Mouse (Mus musculus): ENCODE data around the gene Cmtm5.
A peak's percentile ranks its signal among the peaks of the same experiment; 100 is the strongest.

The Cmtm5 gene

GRCm38 (mm10) chr14:54935904-54936830 is at the start of gene Cmtm5:
Gene Cmtm5, plus strand, starts transcription at chr14:54936261.
- no peak for DNase-seq (ENCODE audit: extremely low spot score, low read depth, low spot score)

GRCm38 (mm10) chr14:54892200-54892599 is 43.9 kb upstream of the Cmtm5 start, which contains the start of gene Pabpn1:
Gene Pabpn1, plus strand, starts transcription at chr14:54892500.
- DNase-seq (ENCODE audit: extremely low spot score, low read depth, low spot score) = no peak

GRCm38 (mm10) chr14:54893651-54894181 is 42.3 kb upstream of the Cmtm5 start:
- DNase-seq (ENCODE audit: extremely low spot score, low read depth, low spot score) = peak; percentile 99

GRCm38 (mm10) chr14:54894296-54895151 is 41.5 kb upstream of the Cmtm5 start:
- DNase-seq (ENCODE audit: extremely low spot score, low read depth, low spot score) = no peak

DNA sequence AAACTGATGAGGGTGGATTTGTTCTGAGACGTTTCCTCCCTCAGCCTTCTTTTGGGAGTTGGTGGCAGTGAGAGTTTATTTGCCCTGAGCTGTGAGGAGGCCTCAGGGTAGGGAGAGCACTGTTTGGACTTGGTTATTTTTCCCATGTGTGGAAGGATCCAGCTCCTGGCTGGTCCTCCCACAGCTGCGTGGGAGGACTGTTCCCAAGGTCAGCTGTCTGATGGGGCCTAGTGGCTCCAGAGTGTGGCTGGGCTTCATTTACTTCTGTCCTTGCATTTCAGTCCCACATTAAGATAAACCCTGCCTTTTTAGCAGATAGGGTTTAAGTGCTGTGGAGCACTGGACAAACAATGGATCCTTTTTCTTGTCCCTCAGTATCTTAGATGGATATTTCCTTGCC is 38.6 kb upstream of the Cmtm5 start:
- DNase-seq (ENCODE audit: extremely low spot score, low read depth, low spot score) = no peak

- DNase-seq (ENCODE audit: extremely low spot score, low read depth, low spot score) = no peak
Measured at GRCm38 (mm10) chr14:54900383-54900782, 35.7 kb upstream of the Cmtm5 start.

DNA sequence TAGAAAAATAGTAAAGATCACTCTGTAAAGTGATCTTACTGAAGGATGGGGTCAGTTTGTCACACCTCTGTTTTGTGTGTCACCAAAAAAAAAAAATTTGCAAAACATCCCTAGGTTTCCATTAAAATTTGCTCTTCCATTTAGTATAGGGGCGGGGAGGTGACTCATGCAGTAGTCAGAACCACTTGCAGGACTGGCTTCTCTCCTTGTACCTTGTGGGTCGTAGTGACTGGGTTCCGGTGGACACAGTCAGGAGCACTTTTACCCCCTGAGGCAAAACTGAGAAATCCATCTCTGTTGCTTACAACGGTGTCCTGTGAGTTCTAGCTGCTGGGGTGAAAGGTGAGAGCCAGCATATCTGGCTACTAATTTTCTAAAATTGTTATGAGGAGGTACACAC is 32.4 kb upstream of the Cmtm5 start:
- no peak for DNase-seq (ENCODE audit: extremely low spot score, low read depth, low spot score)

DNA sequence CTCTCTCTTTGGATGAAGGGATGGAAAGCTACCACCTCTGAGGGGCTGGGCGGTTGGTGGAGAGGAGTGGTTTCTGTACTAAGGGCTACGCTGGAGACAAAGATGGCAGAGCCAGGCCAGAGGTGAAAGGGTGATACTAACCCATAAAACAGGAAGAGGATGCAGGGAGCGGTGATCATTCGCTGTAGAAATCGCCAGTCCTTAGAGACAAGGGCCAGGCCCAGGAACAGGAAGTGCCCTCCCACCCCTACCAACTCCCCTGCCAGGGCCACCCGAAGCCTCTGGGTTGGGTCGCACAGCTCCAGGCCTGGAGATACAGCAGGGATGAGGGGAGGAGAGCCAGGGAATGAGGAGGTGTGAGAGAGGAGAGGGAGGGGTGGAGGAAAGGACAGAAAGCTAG is 27.4 kb upstream of the Cmtm5 start:
- DNase-seq (ENCODE audit: extremely low spot score, low read depth, low spot score) = no peak

DNA sequence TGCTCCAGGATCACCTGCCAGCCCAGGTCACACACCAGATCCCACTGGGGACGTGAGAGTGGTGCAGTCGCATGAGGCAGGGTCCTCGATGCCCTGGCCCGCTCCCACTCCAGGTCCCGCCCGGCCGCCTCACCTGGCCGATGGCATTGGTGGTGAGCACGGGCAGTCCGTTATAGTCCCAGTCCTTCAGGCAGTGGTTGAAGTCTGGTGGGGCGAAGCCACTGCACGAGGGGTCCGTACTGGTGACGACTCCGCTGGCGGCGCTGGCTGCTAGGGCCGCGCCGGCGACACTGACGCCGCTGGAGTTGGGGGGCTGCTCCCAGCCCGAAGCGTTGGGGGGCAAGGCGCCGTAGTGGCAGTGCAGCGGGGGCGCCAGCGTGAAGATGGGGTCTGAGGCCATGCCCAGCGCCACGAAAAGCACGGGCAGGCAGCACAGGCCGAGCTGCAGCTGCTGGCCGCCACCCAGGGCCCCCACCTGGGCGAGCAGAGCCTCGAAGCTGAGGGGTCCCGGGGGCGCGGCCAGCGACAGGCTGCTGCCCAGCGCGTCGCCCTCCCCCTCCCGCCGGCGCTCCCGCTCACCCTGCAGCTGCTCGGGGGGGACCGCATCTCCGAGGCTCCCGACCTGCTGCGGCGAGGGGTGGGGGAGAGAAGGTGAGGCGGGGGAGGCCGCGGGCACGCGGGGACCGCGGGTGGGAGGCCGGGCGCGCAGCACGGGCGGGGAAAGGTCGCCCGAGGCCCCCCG is 23.8 kb upstream of the Cmtm5 start:
- no peak for DNase-seq (ENCODE audit: extremely low spot score, low read depth, low spot score)

DNA sequence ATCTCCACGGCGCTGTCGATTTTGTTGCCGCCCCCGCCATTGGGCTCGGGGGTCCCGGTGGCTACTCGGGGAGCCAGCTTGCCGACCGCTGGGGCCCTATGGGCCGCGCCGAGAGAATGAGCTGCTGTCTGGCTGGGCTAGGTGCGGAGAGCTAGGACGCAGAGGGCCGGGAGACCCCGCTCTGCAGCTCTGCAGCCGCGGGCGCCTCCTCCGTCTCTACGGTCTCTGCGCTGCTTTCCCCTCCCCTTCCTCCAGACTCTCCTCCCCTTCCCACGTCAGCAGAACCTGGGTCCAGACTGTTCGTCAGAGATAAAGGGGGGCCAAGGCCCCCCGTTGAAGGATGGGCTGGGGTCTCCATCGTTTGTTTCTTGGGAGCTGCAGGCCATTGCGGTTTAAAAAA is 23.2 kb upstream of the Cmtm5 start, which contains the start of gene Slc22a17:
Gene Slc22a17 (minus strand): TSS at position 247 of the 400 bp plus-strand sequence.
- DNase-seq (ENCODE audit: extremely low spot score, low read depth, low spot score) = no peak

DNA sequence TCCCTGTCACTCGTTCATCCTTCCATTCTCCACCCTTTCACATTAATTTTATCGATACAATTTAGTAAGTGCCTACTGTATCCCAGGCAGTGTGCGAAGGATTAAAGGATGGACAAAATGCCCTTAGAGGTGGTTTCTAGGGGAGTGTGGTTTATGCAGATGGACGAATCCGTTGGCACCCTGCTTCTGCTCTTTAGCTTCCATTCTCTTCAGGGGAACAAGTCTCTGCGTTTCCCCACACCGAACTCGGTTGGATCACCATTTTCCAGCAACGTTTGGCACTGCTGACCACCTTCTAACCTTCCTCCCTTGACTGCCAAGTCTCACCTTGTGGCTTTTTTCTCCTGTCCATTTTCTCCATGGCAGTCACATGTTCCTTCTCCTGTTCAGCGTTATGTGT is 22.7 kb upstream of the Cmtm5 start:
- no peak for DNase-seq (ENCODE audit: extremely low spot score, low read depth, low spot score)

- no peak for DNase-seq (ENCODE audit: extremely low spot score, low read depth, low spot score)
Measured at GRCm38 (mm10) chr14:54920076-54920685, 15.9 kb upstream of the Cmtm5 start.

DNA sequence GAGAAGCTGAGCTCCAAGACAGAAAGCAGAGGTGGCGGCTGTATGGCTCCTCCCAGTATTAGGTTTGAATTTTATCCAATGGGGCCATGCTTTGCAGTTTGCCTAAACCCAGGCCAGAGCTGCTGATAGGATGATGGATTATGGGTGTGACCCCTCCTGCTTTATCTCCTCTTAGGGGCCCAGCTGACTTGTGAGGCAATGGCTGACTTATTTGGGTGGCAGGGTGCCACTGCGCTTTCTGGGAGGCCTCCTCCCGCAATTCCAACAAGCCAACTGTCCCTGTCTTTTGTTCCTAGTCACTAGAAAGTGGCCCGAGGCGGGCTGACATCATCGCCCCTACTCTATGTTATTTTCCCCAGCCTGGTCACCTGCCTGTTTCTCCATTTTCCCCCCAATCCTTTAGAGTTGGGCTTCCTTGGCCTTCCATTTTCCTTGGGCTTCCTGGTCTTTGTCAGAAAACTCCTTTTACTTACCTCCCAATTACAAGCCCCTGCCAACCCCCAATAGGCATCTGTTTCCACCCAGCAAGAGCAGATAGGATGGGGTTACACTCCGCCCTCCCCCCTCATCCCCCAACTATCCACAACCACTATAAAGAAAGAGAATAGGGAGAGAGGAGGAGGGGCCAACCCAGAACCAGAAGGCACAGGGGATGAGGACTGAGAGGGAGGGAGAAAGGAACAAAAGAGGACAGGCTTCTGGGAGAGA is 11.3 kb upstream of the Cmtm5 start:
- no peak for DNase-seq (ENCODE audit: extremely low spot score, low read depth, low spot score)

- DNase-seq (ENCODE audit: extremely low spot score, low read depth, low spot score) = no peak
Measured at GRCm38 (mm10) chr14:54925349-54926342, 10.4 kb upstream of the Cmtm5 start, which contains the start of gene Efs. Gene Efs, minus strand, starts transcription at chr14:54926126.

GRCm38 (mm10) chr14:54926401-54927158 is 9.5 kb upstream of the Cmtm5 start:
- DNase-seq (ENCODE audit: extremely low spot score, low read depth, low spot score) = no peak

- DNase-seq (ENCODE audit: extremely low spot score, low read depth, low spot score) = no peak
Measured at GRCm38 (mm10) chr14:54927296-54927695, 8.8 kb upstream of the Cmtm5 start.

- no peak for DNase-seq (ENCODE audit: extremely low spot score, low read depth, low spot score)
Measured at GRCm38 (mm10) chr14:54929801-54930200, 6.3 kb upstream of the Cmtm5 start.

DNA sequence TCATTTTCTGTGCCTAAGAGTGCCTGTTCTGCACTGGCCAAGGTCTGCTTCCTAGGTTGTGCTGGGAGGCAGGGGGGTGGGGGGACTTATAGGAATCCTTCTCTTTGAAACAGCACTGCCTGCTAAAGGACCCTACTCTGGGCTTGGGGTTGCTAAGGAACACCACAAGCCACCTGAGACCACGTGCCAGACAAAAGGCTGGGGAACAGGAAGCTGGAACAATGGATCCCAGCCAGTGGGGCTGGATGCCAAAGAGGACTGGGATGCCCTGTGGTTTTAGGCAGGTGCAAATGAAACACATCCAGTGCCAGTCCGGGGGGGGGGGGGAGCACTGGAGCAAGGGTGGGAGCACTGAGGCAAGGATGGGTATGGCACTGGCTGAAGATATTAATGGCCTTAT is 5.6 kb upstream of the Cmtm5 start:
- no peak for DNase-seq (ENCODE audit: extremely low spot score, low read depth, low spot score)
